Mouse (Mus musculus): Measurements from ENCODE around the gene Cavin4. TPM values are rescaled to one million over a fixed set of nuclear protein-coding genes. Genes with fewer than 3 reads are reported as not detected.

The Cavin4 gene
- polyA plus RNA-seq (2014; fragmentation: Illumina TruSeq; extraction: RNeasy Lipid Tissue Mini Kit (QIAGEN cat#74804); ENCODE audit: low read depth, low replicate concordance), result 0.15 TPM

DNA sequence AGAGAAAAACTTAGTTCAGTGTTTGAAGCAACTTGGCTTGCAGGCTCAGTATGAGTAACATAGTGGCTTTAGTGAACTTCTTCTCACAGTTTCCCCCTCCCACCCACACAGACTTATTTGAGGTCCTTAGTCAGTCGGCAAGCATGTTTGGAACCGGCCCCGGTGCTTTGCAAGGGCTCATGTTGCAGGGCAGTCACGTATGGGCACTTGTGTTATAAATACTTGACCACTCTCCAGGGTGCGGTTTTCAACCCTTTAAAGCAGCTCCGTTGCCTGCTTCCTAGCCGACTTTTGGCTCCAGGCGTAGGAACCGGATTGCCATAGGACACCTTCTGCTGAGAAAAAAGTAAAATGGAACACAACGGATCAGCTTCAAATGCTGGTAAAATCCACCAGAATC, at the start of gene Cavin4:
Gene Cavin4 (plus strand): TSS at position 244 of the 400 bp plus-strand sequence.

Other genes starting within 250 kb of the Cavin4 start
- gene Tex10, start 190.1 kb upstream of the Cavin4 start, polyA plus RNA-seq (2014; fragmentation: Illumina TruSeq; extraction: RNeasy Lipid Tissue Mini Kit (QIAGEN cat#74804); ENCODE audit: low read depth, low replicate concordance), result 18.7 TPM
- 6.5 TPM for gene Msantd3, start 123.6 kb upstream of the Cavin4 start, polyA plus RNA-seq (2014; fragmentation: Illumina TruSeq; extraction: RNeasy Lipid Tissue Mini Kit (QIAGEN cat#74804); ENCODE audit: low read depth, low replicate concordance)
- 11.9 TPM for gene Tmeff1, start 78.3 kb upstream of the Cavin4 start, polyA plus RNA-seq (2014; fragmentation: Illumina TruSeq; extraction: RNeasy Lipid Tissue Mini Kit (QIAGEN cat#74804); ENCODE audit: low read depth, low replicate concordance)